Mouse (Mus musculus) gastrocnemius, postnatal 14 days (tissue): Measurements from ENCODE around the gene Cdc37. TPM values are rescaled to one million over a fixed set of nuclear protein-coding genes. Genes with fewer than 3 reads are reported as not detected.

Experiments
- DNase-seq: peaks from one replicate; pipeline ENCODE4 v3.0.0; 2021; ENCODE audit warnings: mixed read lengths
- intact Hi-C: fragments of 180-260 bp; cut with DNase I; formaldehyde crosslinking; loops from one replicate; pipeline ENCODE4 v1.15.1; 2025; ENCODE audit warnings: low total_unique reads
- total RNA-seq, 2 experiments: library from RNA; stranded (reverse); gene quantifications; 2 replicates each; pipeline ENCODE4 v1.2.3; 2021

Gene Cdc37
- total RNA-seq, 2 experiments from 2014 or later = 138 to 139 TPM

DNA sequence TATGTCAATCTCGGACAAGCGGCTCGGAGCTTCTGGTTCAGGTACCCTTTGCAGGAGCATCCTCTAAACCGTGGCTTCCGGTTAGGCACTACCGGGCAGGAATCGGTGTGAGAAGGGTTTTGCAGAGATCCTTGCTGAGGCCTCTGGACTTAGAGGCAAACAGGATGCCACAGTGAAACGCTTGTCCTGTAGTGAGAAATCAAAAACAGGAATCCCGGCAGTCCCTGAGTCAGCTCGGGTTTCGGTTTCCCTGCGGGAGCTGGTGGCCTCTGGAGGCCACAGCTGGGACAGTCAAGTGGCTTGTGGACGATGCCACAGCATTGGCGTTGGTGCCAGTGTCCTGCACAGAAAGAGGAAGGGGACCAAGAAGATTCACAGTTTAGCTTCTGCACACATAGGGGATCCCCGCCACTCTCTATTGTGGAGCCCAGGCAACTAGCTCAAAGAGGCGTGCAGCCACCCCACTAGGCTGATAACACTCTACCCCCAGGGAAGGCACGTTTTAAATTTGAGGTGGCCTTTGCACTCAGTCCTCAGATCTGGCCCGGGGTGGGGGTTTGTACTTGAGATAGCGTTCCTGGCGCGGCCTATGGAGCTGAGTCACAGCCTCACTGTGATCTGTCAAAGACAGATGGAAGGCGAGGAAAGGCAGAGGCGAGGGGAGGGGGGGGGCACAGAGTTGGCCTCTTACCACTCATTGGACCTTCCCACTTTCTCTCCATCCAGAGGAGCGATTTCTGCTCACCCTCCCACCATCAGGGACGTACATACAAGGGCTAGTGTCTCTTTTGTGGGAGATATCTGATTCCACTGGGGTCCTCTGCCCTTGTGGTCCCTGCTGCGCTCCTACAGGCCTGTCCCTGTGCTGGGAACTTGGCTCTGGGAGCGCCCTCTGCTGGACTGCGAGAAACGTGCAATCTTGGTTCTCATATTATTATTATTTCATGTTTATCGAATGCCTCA is 18.7 kb upstream of the Cdc37 start:
- DNase-seq = peak; percentile 74
- intact Hi-C loops = no loop called here

DNA sequence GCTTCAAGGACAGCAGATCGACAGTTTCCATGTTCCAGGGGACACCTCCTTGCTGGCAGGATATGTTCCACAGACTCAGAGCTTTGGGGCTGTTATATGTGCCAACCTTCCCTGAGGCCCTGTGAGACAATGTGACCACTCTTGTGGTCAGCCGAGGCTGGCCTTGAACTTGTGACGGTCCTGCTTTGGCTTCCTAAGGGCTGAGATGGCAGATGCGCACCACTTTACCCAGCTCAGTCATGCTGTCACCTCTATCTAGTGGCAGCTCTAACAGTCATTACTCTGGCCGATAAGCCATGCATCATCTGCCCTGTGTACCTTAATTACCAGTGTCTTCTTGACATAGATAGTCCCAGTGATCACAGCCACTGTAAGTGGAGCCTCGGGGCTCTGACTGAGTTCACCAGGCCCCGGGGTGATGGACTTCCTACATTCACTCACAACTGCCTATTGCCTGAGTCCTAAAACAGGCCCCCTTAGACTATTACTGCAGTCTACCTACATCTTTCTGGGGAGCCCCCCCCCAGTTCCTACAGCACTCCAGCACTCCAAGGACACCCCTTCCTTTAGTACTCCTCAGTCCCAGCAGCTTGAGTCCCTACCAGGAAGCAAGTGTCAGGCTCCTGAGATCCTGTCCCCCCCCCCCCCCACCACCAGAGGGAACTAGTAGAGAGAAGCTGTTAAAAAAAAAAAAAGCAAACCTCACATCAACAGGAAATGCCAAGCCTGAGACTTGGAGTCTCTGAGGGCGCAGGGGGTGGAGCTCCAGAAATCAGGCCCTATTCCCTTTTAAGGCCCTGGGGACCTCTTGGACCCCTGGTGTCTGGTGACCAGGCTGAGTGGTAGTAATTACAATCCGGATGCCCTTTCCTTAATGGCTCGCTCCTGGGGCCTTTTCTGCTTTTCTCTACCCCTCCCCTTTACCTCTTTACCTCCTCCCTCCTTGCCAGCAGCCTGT is 17.6 kb upstream of the Cdc37 start:
- intact Hi-C loops = no loop called here
- DNase-seq = no peak

DNA sequence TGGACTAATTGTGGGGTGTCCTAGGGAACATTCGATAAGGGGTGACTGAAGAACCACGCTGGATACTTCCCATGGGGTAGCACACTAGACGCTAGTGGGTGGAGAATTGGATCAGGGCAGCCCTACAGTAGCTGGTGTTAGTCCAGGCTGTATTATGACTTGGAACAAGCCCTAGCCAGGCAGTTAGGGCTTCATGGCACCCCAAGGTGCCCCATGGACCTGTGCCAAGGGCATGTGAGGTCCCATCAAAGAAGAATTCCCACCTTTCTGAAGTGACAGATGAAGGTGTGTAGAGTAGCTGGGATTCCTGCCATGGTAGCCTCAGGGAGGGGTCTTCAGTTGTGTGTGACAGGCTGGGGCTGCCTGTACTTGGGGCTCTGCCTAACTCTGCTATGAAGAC is 16.7 kb upstream of the Cdc37 start:
- intact Hi-C loops = no loop called here
- DNase-seq = no peak

DNA sequence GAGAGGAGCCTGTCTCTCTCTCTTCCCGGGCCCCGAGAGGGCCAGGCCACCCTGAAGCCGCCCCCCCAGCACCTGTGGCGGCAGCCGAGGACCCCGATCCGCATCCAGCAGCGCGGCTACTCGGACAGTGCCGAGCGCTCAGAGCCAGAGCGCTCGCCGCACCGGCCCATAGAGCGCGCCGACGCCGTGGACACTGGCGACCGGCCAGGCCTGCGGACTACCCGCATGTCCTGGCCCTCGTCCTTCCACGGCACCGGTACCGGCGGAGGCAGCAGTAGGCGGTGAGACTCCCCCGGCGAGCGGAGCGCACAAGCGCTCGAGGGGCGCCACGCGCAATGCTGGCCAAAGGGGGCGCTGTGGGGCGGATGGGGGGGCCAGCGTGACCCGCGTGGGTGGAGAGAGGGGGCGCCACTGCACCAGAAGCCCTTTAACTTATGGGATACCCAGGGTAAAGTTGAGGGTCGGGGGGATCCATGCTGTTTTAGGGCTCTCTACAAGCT is 16.2 kb upstream of the Cdc37 start:
- peak; percentile 58 for DNase-seq
- intact Hi-C loops = no loop called here

- intact Hi-C loops = no loop called here
- DNase-seq = no peak
Observed at GRCm38 (mm10) chr9:21165041-21165951, 15.5 kb upstream of the Cdc37 start, which contains the start of gene Pde4a. Gene Pde4a, plus strand, starts transcription at chr9:21165714.

DNA sequence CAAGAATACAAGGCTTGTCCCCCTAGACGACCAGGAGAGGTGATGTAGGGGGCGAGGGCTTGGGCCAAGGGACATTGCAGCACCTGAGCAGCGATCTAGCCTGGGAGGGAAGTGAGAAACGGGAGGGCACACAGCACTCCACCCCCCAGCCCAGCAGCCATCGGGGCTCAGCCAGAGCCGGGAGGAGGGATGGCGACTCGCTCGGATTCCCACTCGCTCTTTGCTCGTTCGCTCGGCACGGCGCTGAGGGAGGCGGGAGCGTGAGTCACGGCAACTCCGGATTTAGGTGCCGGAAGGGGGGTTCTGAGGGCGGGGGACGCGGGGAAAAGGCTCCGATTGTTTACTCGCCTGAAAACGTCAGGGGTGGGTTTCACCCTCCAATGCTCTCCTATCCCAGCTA is 14.3 kb upstream of the Cdc37 start:
- no peak for DNase-seq
- intact Hi-C loops = no loop called here

DNA sequence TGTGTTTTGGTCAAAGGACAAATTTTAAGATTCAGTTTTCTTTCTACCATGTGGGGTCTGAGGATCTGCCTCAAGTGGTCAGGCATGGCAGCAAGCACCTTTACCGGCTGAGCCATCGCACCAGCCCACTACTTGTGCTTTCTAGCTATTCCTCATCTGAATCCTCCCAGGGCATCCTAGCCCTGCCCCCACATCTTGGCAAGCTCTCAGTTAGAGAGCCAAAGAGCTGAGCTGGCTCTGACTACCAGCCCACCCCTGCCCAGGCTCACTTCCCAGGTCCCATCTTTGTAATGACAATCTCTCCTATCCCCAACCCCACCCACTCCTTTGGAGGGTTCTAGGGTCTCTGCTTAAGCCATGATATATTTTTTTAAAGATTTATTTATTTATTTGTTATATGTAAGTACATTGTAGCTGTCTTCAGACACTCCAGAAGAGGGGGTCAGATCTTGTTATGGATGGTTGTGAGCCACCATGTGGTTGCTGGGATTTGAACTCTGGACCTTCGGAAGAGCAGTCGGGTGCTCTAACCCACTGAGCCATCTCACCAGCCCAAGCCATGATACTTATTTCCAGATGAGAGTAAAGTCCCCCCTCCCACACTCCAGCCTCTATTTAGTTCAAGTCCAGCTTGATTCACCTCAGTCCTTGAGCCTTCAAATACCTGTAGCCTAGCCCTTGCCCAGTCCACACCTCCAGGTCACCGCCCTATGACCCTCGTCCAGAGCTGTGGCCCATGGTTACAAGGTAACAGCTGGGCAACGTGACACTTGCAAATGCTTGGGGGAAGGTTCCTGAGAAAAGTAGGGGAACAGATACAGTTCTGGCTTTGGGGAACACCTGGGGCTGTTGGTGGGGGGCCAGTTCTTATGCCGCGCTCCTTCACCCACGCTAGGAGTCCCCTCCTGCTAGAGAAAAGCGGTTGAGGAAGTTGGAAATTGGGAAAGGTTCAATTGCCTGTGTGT is 13.6 kb upstream of the Cdc37 start:
- intact Hi-C loops = no loop called here
- no peak for DNase-seq

DNA sequence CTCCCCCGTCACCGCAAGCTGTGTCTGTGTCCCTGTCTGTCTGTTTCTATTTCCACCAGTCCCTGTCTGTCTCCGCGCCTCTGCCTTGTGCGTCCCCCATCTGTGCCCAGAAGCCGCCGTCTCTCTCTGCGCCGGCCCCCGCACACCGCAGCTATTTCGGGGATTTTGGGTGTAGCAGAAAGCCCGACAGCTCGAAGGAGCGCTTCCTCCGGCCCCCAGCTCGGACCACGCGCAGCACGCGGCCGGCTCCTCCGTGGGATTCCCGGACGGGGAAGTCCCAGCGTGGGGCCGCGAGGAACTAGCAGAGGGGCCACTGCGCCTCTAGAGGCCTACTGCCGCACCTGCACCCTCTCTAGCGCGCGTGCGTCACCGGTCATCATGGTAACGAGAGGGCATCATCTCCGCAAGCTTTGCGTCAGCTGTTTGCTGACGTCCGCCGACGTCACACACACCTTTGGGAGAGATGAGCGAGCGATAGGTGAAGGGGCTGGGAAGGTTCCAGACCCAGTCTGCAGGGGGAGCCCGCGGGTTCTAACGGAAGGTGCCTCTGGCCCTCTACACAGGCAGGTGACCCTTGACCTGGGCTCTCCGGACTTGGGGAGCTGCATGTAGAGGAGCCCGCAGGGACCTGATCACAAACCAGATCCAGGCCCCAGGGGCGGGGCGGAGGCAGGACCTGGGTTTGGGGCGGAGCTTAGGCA is 11.6 kb upstream of the Cdc37 start:
- intact Hi-C loops = no loop called here
- DNase-seq = peak; percentile 84

GRCm38 (mm10) chr9:21154787-21155186 is 5.0 kb upstream of the Cdc37 start:
- intact Hi-C loops = no loop called here
- no peak for DNase-seq

- intact Hi-C loops = no loop called here
Observed at GRCm38 (mm10) chr9:21153833-21154232, 4.1 kb upstream of the Cdc37 start.

GRCm38 (mm10) chr9:21153331-21153730 is 3.5 kb upstream of the Cdc37 start:
- no peak for DNase-seq
- intact Hi-C loops = no loop called here

More at GRCm38 (mm10) chr9:21153833-21154232, 4.1 kb upstream of the Cdc37 start:
- no peak for DNase-seq

DNA sequence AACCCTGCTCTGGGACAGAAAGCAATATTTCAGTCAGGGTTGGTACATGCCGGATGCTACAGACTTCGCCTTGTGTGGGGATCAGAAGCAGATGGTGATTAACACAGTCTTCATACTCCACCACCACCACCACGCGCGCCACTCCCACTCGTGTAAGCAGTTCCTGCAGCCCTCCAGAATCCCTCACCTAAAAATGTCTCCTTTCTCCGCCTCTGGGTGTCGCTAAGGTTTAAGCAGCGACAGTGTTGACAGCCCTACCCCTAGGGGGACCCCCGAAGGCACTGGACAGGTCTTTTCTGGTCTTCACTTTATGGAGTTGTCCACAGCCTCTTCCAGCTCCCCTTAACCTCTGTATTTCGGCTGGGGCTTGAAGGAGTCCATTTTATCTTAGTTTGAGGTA is 2.9 kb upstream of the Cdc37 start:
- peak; percentile 32 for DNase-seq
- intact Hi-C loops = no loop called here

GRCm38 (mm10) chr9:21149077-21149653 is 617 bp downstream of the Cdc37 start:
- DNase-seq = no peak
- intact Hi-C loops = no loop called here

DNA sequence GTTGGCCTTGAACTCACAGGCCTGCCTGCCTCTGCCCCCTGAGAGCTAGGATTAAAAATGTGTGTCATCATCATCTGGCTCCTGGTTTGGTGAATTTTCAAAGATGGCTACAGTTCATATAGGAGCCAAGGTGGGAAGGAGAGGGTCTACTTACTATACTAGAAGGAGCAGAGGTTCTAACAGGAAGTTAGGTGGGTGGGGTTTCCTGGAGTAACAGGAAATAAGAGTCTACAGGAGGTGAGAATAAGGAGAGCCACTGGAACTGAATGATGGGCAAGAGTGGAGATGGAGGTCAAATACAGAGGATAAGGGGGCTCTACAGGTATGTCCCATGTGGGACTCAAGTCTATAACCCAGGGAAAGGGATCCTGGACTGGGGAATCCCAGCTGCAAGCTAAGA is 1.4 kb downstream of the Cdc37 start:
- no peak for DNase-seq
- intact Hi-C loops = no loop called here

GRCm38 (mm10) chr9:21146722-21147121 is 3.1 kb downstream of the Cdc37 start:
- intact Hi-C loops = no loop called here
- DNase-seq = no peak

DNA sequence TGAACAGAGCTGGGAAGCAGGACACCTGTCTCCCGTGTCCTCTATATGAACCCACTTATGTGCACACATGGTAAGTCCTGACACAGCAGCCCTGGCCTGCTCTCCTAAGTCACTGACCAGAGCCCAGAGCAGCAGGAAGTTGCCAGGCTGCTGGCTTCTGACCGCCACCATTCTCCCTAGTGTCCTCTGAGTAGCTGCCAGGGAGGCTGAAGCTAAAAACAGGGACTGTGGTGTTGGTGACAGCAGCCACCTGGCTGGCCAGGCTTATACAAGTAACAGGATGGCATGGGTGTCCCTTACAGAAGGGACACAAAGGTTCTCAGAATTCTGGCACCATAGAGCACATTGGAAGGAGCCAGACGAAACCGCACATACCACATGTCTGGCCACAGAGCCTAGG is 4.4 kb downstream of the Cdc37 start:
- intact Hi-C loops = no loop called here
- peak; percentile 37 for DNase-seq

GRCm38 (mm10) chr9:21144361-21144760 is 5.4 kb downstream of the Cdc37 start:
- no peak for DNase-seq
- intact Hi-C loops = no loop called here
